Mouse (Mus musculus) lung, adult 2 months (tissue): ENCODE measurements around the gene Eif3f.

Source experiments
- CTCF ChIP-seq: fragments of 200-500 bp; IDR thresholded peaks from 2 replicates; pipeline ENCODE4 v1.5.1; 2011; ENCODE audit warnings: mild to moderate bottlenecking, low read length, control low read depth; ENCODE audit not compliant: insufficient read depth
- POLR2A ChIP-seq: fragments of 200-500 bp; IDR thresholded peaks from 2 replicates; pipeline ENCODE4 v1.6.1; 2011; ENCODE audit warnings: low read depth, mild to moderate bottlenecking, control low read depth, low read length, borderline replicate concordance; ENCODE audit errors: extremely low read depth

- TF ChIP-seq CTCF: no peak
- no peak for TF ChIP-seq POLR2A
Measured at GRCm38 (mm10) chr7:108928280-108929188, 5.7 kb upstream of the Eif3f start.
